Mouse (Mus musculus): ENCODE data around the gene Slc16a13.

Slc16a13 gene

DNA sequence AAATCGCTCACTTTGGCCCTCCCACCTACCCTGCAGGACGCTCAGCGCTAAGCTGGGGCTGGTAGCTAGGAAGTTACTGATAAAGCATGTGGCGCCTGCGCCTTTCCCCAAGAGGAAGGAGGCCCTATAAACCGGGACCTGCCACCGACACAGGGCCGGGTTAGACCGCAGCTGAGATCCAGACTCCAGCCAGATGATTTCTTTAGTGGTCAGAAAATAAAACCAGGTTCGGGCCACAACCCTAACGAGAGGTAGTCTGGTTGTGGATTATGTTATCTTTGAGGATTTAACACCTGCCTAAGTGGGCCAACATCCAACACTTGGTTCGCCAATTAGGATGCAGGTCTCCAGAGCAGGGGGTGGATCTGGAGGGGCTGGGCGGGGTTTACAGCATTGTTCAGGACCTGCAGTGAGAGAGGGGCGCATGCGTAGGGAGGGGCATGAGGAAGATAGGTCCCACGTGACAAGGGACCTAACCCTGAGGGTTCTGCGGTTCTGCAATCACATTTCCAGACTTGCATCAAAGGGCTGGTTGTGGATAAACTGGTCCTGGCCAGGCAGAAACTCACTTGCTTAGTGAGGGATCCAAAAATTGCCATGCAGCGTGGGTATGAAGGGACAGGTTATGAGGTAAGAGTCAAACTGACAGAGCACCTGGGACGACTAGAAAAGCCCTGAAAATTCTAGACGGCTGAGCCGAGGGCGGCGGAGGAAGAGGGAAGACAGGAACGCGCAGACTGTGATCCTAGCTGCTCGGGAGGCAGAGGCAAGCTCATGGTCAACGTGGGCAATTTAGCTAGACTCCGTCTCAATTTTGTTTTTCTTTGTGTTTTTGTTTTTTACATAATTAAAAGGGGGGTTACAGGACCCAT is at the start of gene Slc16a13:
Slc16a13 (minus strand) TSS at position 334 of the 872 bp plus-strand sequence.
- DNase-seq (ENCODE audit: low spot score in 2 of 2): peak; percentile 84 to 89

DNA sequence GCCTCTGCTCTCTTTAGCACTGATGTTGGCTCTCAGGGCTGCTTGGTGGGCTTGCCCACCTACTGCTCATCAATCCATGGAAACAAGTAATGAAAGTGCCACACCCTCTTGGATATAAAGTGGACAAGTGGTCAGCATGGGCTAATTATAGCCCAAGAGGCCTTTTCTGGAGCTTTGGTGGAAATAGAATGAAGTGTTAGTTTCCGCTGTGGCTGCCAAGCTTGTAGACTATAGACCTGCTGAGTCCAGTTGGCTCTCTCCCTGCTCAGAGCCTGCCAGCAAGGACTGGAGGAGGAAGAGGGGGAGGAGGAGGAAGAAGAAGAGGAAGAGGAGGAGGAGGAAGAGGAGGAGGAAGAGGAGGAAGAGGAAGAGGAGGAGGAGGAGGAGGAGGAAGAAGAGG is 45.5 kb upstream of the Slc16a13 start:
- no peak for DNase-seq (ENCODE audit: low spot score in 2 of 2)

DNA sequence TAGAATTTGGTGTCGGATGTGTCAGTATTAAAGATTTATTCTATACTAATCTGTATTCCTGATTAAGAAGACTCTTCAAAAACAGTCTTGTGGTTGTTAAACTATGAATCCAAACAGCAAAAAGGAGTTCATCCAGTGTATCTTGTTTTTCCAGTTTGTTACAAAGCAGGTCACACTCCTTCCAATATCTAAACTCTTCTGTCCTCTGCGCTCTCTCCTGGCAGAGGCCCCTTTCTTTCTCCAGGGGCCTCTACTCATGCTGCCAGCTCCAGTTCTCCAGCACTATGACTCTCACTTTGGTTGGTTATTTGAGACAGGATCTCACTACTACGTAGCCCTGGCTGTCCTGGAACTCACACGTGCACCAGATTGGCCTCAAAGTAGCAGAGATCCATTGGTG is 45.0 kb upstream of the Slc16a13 start:
- no peak for DNase-seq (ENCODE audit: low spot score in 2 of 2)

GRCm38 (mm10) chr11:70265252-70265651 is 44.4 kb upstream of the Slc16a13 start:
- no peak for DNase-seq (ENCODE audit: low spot score in 2 of 2)

GRCm38 (mm10) chr11:70259035-70259434 is 38.2 kb upstream of the Slc16a13 start:
- DNase-seq (ENCODE audit: low spot score in 2 of 2): no peak

DNA sequence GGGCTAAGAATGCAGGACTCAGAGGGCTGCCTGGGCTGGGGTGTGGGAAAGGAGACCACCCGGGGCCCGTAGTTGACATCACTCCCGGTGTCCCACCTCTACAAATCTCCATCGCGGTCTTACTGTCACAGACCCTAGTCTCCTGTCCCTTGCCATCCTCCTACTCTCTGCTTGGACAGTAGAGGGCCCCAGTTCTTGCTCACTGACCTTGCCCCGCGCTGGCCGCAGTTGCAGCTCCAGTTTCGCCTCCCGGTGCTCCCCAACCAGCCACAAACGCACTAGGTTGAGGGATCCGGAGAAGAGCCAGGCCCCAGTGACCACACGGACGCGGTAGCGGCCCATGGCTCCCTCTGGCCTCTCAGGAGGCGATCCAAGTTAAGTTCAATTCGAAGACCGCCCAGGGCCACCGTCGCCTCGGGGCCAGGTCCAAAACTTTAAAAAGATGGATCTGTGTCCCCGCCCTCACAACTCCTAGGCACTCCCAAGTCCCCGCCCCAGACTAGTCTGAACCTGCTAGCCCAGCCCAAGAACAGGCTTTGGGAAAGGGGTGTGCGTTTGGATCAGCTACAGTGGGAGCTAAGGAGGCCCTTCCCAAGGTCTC is 34.2 kb upstream of the Slc16a13 start, which contains the start of gene Alox12:
Alox12 (minus strand) TSS at position 423 of the 601 bp plus-strand sequence.
- no peak for DNase-seq (ENCODE audit: low spot score in 2 of 2)

DNA sequence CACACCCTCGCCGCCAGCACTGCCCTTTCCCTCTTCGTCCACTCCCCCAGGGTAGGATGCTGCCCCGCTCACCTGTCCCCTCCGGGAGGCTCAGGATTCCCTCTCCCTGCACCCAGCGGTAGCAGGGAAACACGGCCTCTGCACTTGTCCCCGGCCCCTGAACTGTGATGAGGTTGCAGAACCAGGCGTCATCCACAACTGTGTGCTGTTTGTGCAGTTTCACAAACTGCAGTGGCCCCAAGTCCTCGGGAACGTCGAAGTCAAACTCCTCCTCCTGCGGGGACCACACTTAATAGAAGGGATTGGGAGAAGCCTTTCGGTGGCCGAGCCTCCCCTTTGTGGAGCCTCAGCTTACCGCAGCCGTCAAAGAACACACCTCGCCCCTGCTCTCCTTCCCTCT is 33.5 kb upstream of the Slc16a13 start:
- no peak for DNase-seq (ENCODE audit: low spot score in 2 of 2)

- no peak for DNase-seq (ENCODE audit: low spot score in 2 of 2)
Measured at GRCm38 (mm10) chr11:70251853-70252252, 31.0 kb upstream of the Slc16a13 start.

DNA sequence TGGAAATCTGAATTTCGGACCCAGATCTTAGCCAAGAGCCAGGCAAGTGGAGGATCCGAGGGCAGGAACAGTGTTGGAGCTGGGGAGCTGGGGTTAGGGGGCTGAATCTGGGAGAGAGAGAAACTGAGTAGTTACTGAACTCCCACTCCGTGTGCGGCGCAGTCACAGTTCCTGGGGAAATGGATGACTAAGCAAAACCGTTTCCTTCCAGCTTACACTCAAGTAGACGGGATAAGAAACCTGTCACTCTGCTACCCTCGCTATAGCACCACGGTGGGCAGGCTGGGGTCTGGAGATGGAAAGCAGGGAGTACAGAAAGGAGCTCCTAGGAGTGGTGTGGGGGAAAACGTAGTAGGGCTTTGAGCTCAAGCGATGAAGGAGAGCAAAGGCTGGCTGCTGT is 29.3 kb upstream of the Slc16a13 start:
- DNase-seq (ENCODE audit: low spot score in 2 of 2): no peak

DNA sequence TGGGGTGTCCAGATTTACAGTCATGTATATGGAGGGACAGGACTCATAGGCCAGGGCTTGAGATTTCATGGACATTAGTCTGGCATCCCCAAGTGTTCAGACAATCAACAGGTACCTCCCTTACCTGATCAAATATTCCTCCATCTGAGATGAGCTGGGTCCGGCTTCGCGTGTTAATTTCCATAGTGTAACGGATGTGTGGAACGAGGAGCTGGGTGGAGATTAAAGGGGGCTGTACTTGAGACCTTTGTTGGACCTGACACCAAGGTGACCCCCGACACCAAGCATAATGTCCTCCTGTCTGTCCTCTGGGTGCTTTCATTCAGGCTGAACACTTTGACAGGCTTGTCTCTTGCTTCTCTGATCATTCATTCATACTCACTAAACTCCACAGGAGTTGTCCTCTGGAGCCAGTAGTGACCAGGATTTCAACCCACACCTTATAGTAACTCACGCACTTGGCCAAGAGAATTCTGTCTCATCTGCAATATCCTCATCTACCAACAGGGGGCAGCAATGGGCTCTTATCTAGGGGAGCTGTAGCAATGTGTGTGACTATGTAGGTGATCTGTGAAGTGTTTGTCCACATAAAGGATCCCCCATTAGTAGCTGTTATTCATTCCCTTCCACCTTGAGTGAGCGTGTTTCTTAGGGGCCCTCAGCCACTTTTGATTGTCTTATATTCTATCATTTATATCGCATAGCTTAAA is 26.4 kb upstream of the Slc16a13 start:
- DNase-seq (ENCODE audit: low spot score in 2 of 2): peak in 1 of 2 experiments; percentile 53

- DNase-seq (ENCODE audit: low spot score in 2 of 2): no peak
Measured at GRCm38 (mm10) chr11:70242591-70242990, 21.7 kb upstream of the Slc16a13 start.

- peak; percentile 77 to 80 for DNase-seq (ENCODE audit: low spot score in 2 of 2)
Measured at GRCm38 (mm10) chr11:70239541-70240279, 18.8 kb upstream of the Slc16a13 start, which contains the start of the genes Gm21988 and Rnasek. Gene Gm21988, minus strand, starts transcription at chr11:70239830. Gene Rnasek, minus strand, starts transcription at chr11:70239842.

- DNase-seq (ENCODE audit: low spot score in 2 of 2): no peak
Measured at GRCm38 (mm10) chr11:70238591-70239440, 18.0 kb upstream of the Slc16a13 start.

GRCm38 (mm10) chr11:70237457-70238167 is 16.7 kb upstream of the Slc16a13 start, which contains the start of gene 0610010K14Rik:
Gene 0610010K14Rik, minus strand, starts transcription at chr11:70237914.
- peak; percentile 96 for DNase-seq (ENCODE audit: low spot score in 2 of 2)

DNA sequence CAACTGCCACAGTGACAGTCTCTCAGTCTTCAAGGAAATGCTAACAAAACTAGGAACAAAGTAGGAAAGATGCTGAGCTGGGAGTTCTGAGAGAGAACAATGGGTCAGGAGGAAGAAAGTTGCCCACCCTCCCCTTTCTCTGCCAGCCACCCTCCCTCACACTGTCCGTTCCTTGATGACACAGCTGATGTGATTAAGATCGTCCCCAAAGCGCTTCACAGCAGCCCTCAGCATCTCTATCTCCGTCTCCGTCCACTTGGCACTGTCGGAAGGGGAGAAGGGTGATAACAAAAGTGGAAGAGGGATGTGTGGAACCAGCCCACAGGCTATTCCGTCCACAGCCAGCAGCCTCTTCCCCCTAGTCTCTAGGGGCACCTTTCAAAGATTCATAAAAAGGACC is 15.9 kb upstream of the Slc16a13 start:
- DNase-seq (ENCODE audit: low spot score in 2 of 2): no peak

- no peak for DNase-seq (ENCODE audit: low spot score in 2 of 2)
Measured at GRCm38 (mm10) chr11:70235254-70235900, 14.5 kb upstream of the Slc16a13 start.

DNA sequence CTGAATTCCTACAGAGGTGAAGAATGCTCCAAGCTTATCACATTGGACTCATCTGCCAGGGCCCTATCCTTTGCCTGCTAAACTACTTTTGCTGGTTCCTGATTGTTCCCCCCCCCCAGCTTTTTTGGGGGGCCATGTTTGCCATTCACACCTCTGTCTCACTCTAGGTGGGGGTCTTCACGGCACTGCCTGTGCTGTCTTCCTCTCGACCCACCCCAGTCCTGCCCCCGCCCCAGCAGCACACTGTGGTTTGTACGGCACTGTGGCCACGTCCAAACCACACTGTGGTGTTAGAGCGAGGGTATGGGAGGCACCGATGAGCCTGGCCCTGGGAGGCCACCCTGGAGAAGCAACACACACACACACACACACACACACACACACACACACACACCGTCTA is 13.6 kb upstream of the Slc16a13 start:
- no peak for DNase-seq (ENCODE audit: low spot score in 2 of 2)

- no peak for DNase-seq (ENCODE audit: low spot score in 2 of 2)
Measured at GRCm38 (mm10) chr11:70234037-70234436, 13.2 kb upstream of the Slc16a13 start.

DNA sequence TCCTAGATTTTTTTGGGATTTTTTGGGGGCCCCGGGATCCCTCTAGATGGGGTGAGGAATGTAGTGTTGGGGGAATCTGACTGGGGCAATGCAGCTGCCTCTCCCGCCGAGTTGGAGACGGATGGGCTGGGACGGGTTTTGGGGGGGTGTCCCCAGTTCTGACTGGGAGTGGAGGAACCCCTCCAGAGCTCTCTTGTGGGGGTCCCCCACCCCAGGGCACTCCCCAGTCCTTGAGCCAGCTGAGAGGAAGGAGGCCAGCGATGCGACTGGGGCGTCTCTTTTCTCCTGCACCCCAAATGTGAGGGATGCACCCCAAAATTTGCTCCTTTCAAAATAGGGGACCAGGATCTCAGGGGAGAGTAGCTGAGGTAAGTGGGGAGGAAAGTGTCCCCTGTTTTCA is 12.2 kb upstream of the Slc16a13 start:
- no peak for DNase-seq (ENCODE audit: low spot score in 2 of 2)
